Mouse (Mus musculus): ENCODE results near the gene Vmn1r116. TPM values are rescaled to one million over a fixed set of nuclear protein-coding genes. Genes with fewer than 3 reads are reported as not detected.
"Not testable (repeated sequence)": the region's sequence is repeated elsewhere in the genome, so short reads cannot be mapped to it uniquely, and the experiment has no call there.

Vmn1r116 gene
- total RNA-seq (2022), result not detected

DNA sequence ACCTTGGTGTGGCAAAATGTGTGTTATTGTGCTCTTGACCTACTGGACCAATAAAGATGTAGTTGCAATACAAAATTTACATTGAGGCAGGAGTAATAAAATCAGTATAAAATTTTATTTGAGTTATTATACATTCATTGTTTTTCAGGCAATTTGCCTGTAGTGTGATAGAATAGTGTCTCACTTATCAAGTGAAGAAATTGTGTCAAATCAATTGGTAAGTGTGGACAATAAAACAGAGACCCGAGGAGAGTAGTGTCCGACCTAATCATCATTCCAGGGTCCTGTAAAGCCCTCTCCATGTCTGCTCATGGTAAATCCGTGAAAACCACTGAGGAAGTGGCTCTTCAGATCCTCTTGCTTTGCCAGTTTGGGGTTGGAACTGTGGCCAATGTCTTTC, at the start of gene Vmn1r116:
Gene Vmn1r116 (plus strand): TSS at position 301 of the 400 bp plus-strand sequence.
- not testable (repeated sequence) for DNase-seq (ENCODE audit: low spot score in 2 of 2)

DNA sequence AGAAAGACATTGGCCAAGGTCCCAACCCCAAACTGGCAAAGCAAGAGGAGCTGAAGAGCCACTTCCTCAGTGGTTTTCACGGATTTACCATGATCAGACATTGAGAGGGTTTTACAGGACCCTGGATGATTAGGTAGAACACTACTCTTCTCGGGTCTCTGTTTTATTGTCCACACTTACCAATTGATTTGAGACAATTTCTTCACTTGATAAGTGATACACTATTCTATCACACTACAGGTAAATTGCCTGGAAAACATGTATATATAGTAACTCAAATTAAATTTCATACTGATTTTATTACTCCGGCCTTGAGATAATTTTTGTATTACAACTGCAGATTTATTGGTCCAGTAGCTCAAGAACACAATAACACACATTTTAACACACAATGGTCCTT, 27.2 kb upstream of the Vmn1r116 start, which contains the start of gene Vmn1r115:
Gene Vmn1r115 (minus strand): TSS at position 101 of the 400 bp plus-strand sequence.
- not testable (repeated sequence) for DNase-seq (ENCODE audit: low spot score in 2 of 2)

- DNase-seq (ENCODE audit: low spot score in 2 of 2), result not testable (repeated sequence)
Measured at GRCm38 (mm10) chr7:20884021-20884420, 12.0 kb downstream of the Vmn1r116 start, which contains the start of gene Vmn1r117. Gene Vmn1r117 (minus strand): TSS chr7:20884121.

DNA sequence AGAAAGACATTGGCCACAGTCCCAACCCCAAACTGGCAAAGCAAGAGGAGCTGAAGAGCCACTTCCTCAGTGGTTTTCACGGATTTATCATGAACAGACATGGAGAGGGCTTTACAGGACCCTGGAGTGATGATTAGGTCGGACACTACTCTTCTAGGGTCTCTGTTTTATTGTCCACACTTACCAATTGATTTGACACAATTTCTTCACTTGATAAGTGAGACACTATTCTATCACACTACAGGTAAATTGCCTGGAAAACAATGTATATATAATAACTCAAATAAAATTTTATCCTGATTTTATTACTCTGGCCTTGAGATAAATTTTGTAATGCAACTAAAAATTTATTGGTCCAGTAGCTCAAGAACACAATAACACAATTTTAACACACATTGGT, 40.2 kb downstream of the Vmn1r116 start, which contains the start of gene Vmn1r118:
Gene Vmn1r118 (minus strand): TSS at position 101 of the 400 bp plus-strand sequence.
- not testable (repeated sequence) for DNase-seq (ENCODE audit: low spot score in 2 of 2)

Other genes starting within 250 kb of the Vmn1r116 start
- gene Vmn1r107, start 203.3 kb upstream of the Vmn1r116 start, total RNA-seq (2022), result not detected
- gene Vmn1r111, start 169.0 kb upstream of the Vmn1r116 start, total RNA-seq (2022), result not detected
- not detected for gene Gm10668, start 141.6 kb upstream of the Vmn1r116 start, total RNA-seq (2022)
- not detected for gene Vmn1r112, start 101.1 kb upstream of the Vmn1r116 start, total RNA-seq (2022)
- gene Vmn1r113, start 85.0 kb upstream of the Vmn1r116 start, total RNA-seq (2022), result not detected
- gene Vmn1r114, start 60.1 kb upstream of the Vmn1r116 start, total RNA-seq (2022), result not detected
- gene Vmn1r115, start 27.3 kb upstream of the Vmn1r116 start, total RNA-seq (2022), result not detected
- not detected for gene Vmn1r117, start 11.9 kb downstream of the Vmn1r116 start, total RNA-seq (2022)
- not detected for gene Vmn1r118, start 40.1 kb downstream of the Vmn1r116 start, total RNA-seq (2022)
- not detected for gene Vmn1r119, start 140.2 kb downstream of the Vmn1r116 start, total RNA-seq (2022)
- not detected for gene Vmn1r120, start 181.5 kb downstream of the Vmn1r116 start, total RNA-seq (2022)
- not detected for gene Vmn1r121, start 226.3 kb downstream of the Vmn1r116 start, total RNA-seq (2022)